Mouse (Mus musculus) kidney, embryonic 14.5 days (tissue): ENCODE measurements around the gene Ints1. TPM values are rescaled to one million over a fixed set of nuclear protein-coding genes. Genes with fewer than 3 reads are reported as not detected.

Experiments
- ATAC-seq: fragments of 200-750 bp; cut with Nextera tagmentation; 2 replicates; pipeline ENCODE4 v1.8.0; 2017; ENCODE audit warnings: moderate number of reproducible peaks, mild to moderate bottlenecking, moderate TSS enrichment, moderate library complexity; ENCODE audit not compliant: low FRiP score, low TSS enrichment
- H3K27ac ChIP-seq: fragments of 300-500 bp; sonication (generic); 2 replicates; pipeline ENCODE4 v1.5.1; 2014; ENCODE audit warnings: low read depth, mild to moderate bottlenecking, low read length, moderate library complexity, mixed read lengths
- H3K27me3 ChIP-seq: fragments of 300-500 bp; sonication (generic); 2 replicates; pipeline ENCODE4 v1.6.1; 2014; ENCODE audit warnings: mild to moderate bottlenecking, low read length; ENCODE audit not compliant: control insufficient read depth, insufficient read depth
- H3K36me3 ChIP-seq: fragments of 300-500 bp; sonication (generic); 2 replicates; pipeline ENCODE4 v1.6.1; 2014; ENCODE audit warnings: low read length, mixed read lengths; ENCODE audit not compliant: control insufficient read depth, insufficient read depth
- H3K4me1 ChIP-seq: fragments of 300-500 bp; sonication (generic); 2 replicates; pipeline ENCODE4 v1.6.1; 2014; ENCODE audit warnings: low read length, mixed read lengths; ENCODE audit not compliant: control insufficient read depth, insufficient read depth
- H3K4me2 ChIP-seq: fragments of 300-500 bp; sonication (generic); replicated peaks from 2 replicates; pipeline ENCODE4 v1.6.1; 2014; ENCODE audit warnings: low read depth, mild to moderate bottlenecking, low read length
- H3K4me3 ChIP-seq: fragments of 300-500 bp; sonication (generic); 2 replicates; pipeline ENCODE4 v1.5.1; 2014; ENCODE audit warnings: mild to moderate bottlenecking, low read length
- H3K9ac ChIP-seq: fragments of 300-500 bp; sonication (generic); 2 replicates; pipeline ENCODE4 v1.6.1; 2014; ENCODE audit warnings: low read depth, mild to moderate bottlenecking, low read length, moderate library complexity
- H3K9me3 ChIP-seq: fragments of 300-500 bp; sonication (generic); 2 replicates; pipeline ENCODE4 v1.6.1; 2016; ENCODE audit warnings: low read length; ENCODE audit not compliant: control insufficient read depth
- WGBS: fragments of 180-500 bp; shearing (Covaris S2); extraction: QIAGEN DNeasy Blood & Tissue Kit; methylation state at CpG from one replicate; pipeline ENCODE4 v1.1.7; 2014; 5-methylcytosine and 5-hydroxymethylcytosine counted together
- polyA plus RNA-seq: library from polyadenylated mRNA; unstranded; fragments of >200 nt; fragmentation: Nextera tagmentation; extraction: Ambion mirVana; gene quantifications from 2 replicates; pipeline ENCODE4 v1.2.1, GENCODE M21; 2014

The Ints1 gene
- polyA plus RNA-seq, 1 experiment from 2014 or later = 40.7 TPM

- Histone ChIP-seq H3K9me3 (no peaks in the 10 kb centered on the region), H3K36me3 (peaks cover 18% of the 10 kb centered on the region; the same call in 1 of the 2 replicates), H3K9ac (no peak overlapping the region), H3K27me3 (no peaks in the 10 kb centered on the region), H3K4me3 (no peak overlapping the region), H3K4me1 (peaks cover 4% of the 10 kb centered on the region; the same call in 1 of the 2 replicates), H3K27ac (no peak overlapping the region), H3K4me2 (peak overlapping the region; percentile 17)
- WGBS = 14% methylated on average over 12 of the region's 12 CpGs
- peak; percentile 59 for ATAC-seq
These were observed 28.2 kb upstream of the Ints1 start for GRCm38 (mm10) chr5:139803601-139804102.

GRCm38 (mm10) chr5:139803165-139803564 is 27.7 kb upstream of the Ints1 start:
- H3K27ac ChIP-seq = no peak overlapping the region
- H3K36me3 ChIP-seq = peaks cover 18% of the 10 kb centered on the region; the same call in 1 of the 2 replicates
- H3K4me1 ChIP-seq = peaks cover 9% of the 10 kb centered on the region
- WGBS = 72% methylated on average over 8 of the region's 8 CpGs
- no peak overlapping the region for H3K9ac ChIP-seq
- H3K4me2 ChIP-seq = peak overlapping the region; percentile 17; the same call in 1 of the 2 replicates
- no peaks in the 10 kb centered on the region for H3K27me3 ChIP-seq
- H3K4me3 ChIP-seq = no peak overlapping the region
- no peaks in the 10 kb centered on the region for H3K9me3 ChIP-seq
- ATAC-seq = no peak

- peaks cover 22% of the 10 kb centered on the region for H3K4me1 ChIP-seq
- H3K9ac ChIP-seq = no peak overlapping the region
- peaks cover 18% of the 10 kb centered on the region; the same call in 1 of the 2 replicates for H3K36me3 ChIP-seq
- 92% methylated on average over 10 of the region's 10 CpGs for WGBS
- H3K27ac ChIP-seq = no peak overlapping the region
- no peaks in the 10 kb centered on the region for H3K9me3 ChIP-seq
- ATAC-seq = no peak
- H3K4me2 ChIP-seq = no peak overlapping the region
- no peaks in the 10 kb centered on the region for H3K27me3 ChIP-seq
- H3K4me3 ChIP-seq = no peak overlapping the region
These were observed 26.4 kb upstream of the Ints1 start for GRCm38 (mm10) chr5:139801880-139802279.

GRCm38 (mm10) chr5:139801231-139801630 is 25.8 kb upstream of the Ints1 start:
- H3K27me3 ChIP-seq = no peaks in the 10 kb centered on the region
- H3K36me3 ChIP-seq = peaks cover 18% of the 10 kb centered on the region; the same call in 1 of the 2 replicates
- no peak for ATAC-seq
- H3K9ac ChIP-seq = no peak overlapping the region
- H3K4me3 ChIP-seq = no peak overlapping the region
- no peaks in the 10 kb centered on the region for H3K9me3 ChIP-seq
- H3K4me2 ChIP-seq = no peak overlapping the region
- 92% methylated on average over 8 of the region's 8 CpGs for WGBS
- peaks cover 28% of the 10 kb centered on the region for H3K4me1 ChIP-seq
- H3K27ac ChIP-seq = no peak overlapping the region

- Histone ChIP-seq H3K9me3 (no peaks in the 10 kb centered on the region), H3K27me3 (no peaks in the 10 kb centered on the region), H3K4me3 (no peak overlapping the region), H3K9ac (no peak overlapping the region), H3K27ac (no peak overlapping the region), H3K36me3 (peaks cover 18% of the 10 kb centered on the region; the same call in 1 of the 2 replicates), H3K4me1 (peaks cover 32% of the 10 kb centered on the region), H3K4me2 (no peak overlapping the region)
- WGBS = 91% methylated on average over 33 of the region's 33 CpGs
- no peak for ATAC-seq
These were observed 24.5 kb upstream of the Ints1 start for GRCm38 (mm10) chr5:139799801-139800590.

- WGBS = 93% methylated on average over 9 of the region's 9 CpGs
- Histone ChIP-seq H3K27me3 (no peaks in the 10 kb centered on the region), H3K9me3 (no peaks in the 10 kb centered on the region), H3K9ac (no peak overlapping the region), H3K4me1 (peaks cover 35% of the 10 kb centered on the region), H3K36me3 (peaks cover 18% of the 10 kb centered on the region; the same call in 1 of the 2 replicates), H3K4me2 (no peak overlapping the region), H3K4me3 (no peak overlapping the region), H3K27ac (no peak overlapping the region)
- no peak for ATAC-seq
These were observed 23.6 kb upstream of the Ints1 start for GRCm38 (mm10) chr5:139799041-139799440.

GRCm38 (mm10) chr5:139798168-139798900 is 22.9 kb upstream of the Ints1 start:
- ATAC-seq = peak; percentile 24
- 48% methylated on average over 11 of the region's 12 CpGs for WGBS
- Histone ChIP-seq H3K9ac (0 out of 2 replicates have a peak overlapping the region, but pooled peaks have one; percentile 7), H3K27me3 (no peaks in the 10 kb centered on the region), H3K4me1 (peaks cover 31% of the 10 kb centered on the region), H3K36me3 (peaks cover 18% of the 10 kb centered on the region; the same call in 1 of the 2 replicates), H3K9me3 (no peaks in the 10 kb centered on the region), H3K27ac (no peak overlapping the region), H3K4me3 (no peak overlapping the region), H3K4me2 (no peak overlapping the region)

GRCm38 (mm10) chr5:139797473-139798167 is 22.1 kb upstream of the Ints1 start:
- H3K9ac ChIP-seq = 0 out of 2 replicates have a peak overlapping the region, but pooled peaks have one; percentile 7
- H3K36me3 ChIP-seq = peaks cover 18% of the 10 kb centered on the region; the same call in 1 of the 2 replicates
- peak; percentile 63 for ATAC-seq
- no peaks in the 10 kb centered on the region for H3K27me3 ChIP-seq
- no peaks in the 10 kb centered on the region for H3K9me3 ChIP-seq
- H3K4me3 ChIP-seq = no peak overlapping the region
- H3K4me2 ChIP-seq = peak overlapping the region; percentile 26; the same call in 1 of the 2 replicates
- peaks cover 31% of the 10 kb centered on the region for H3K4me1 ChIP-seq
- WGBS = 43% methylated on average over 11 of the region's 11 CpGs
- H3K27ac ChIP-seq = peak overlapping the region; percentile 51; the same call in 1 of the 2 replicates
